ENCODE assay signal across 18 mouse cellular contexts in the genomic region with DNA sequence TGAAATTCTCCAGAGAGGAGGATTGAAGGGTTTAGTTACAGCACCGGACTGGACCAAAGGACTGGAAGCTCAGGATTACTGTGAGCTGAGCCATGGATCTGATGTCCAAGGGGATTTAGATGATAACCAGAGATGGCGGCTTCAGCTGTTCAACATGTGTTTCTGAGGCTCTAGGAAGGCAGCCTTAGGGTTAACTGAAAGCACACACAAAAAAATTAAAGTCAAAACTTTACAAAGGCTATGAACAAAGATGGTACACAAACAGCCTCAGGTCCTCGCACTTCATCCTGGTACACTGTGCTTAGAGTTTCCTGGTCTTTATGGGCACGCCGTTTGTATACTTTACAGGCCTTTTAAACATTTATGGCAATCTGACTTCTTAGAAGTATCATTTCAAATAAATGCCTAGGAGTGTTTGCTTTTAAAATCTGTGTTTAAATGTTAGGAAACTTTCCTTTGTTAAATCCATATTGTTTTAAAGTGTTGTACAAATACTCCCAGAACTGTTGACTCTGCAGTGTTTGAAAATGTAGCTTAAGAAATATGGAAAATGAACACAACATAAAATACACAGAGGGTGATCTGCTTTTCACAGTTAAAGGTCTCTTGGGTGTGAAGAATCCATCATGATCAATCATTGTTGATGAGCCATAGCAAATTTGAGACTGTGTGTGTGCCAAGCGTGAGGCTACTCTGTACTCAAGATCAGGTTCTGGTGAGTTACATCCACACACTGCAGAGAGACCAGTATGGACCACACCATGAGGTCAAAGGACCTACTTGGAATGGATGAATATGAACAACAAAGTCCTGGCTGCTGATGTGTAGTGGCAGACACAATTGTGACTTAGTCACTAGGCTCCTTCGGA.
DNase-seq lines count a peak whose midpoint lies in the region; ATAC-seq and TF ChIP-seq lines count a peak whose summit lies in the region.
"Had no signal": no experiment of that assay in that cellular context is flagged by ENCODE, and none has a peak within 500 bp of the region (broad histone marks: within the 10 kb centered on the region; RNA-seq: fewer than 3 reads in every experiment).

No protein-coding gene starts in this region.

- no peak overlapping the region for H3K9ac ChIP-seq in hindbrain, postnatal 0 days (replicated peaks; ENCODE audit: low read length)
- no peak overlapping the region for H3K9ac ChIP-seq in stomach, embryonic 14.5 days (replicated peaks; ENCODE audit: low read depth, low read length)
- no peak overlapping the region for H3K9ac ChIP-seq in stomach, postnatal 0 days (ENCODE audit: low read length)
- H3K9ac ChIP-seq in liver, postnatal 0 days (replicated peaks): no peak overlapping the region
- H3K9ac ChIP-seq: forebrain, postnatal 0 days had no signal

- H3K4me3 ChIP-seq in hindbrain, embryonic 10.5 days: no peak overlapping the region
- no peak overlapping the region for H3K4me3 ChIP-seq in hindbrain, postnatal 0 days (ENCODE audit: low read length)
- H3K4me3 ChIP-seq in stomach, embryonic 14.5 days (ENCODE audit: low read depth, low read length): no peak overlapping the region
- no peak overlapping the region for H3K4me3 ChIP-seq in stomach, postnatal 0 days (ENCODE audit: low read depth, low read length)
- H3K4me3 ChIP-seq in limb, embryonic 10.5 days: no peak overlapping the region
- H3K4me3 ChIP-seq in liver, postnatal 0 days (ENCODE audit: low read depth, low read length): no peak overlapping the region

- 0 out of 2 replicates have a peak overlapping the region, but pooled peaks have one; percentile 23 for H3K27ac ChIP-seq in hindbrain, embryonic 10.5 days
- H3K27ac ChIP-seq in hindbrain, postnatal 0 days: no peak overlapping the region
- H3K27ac ChIP-seq in stomach, embryonic 14.5 days (ENCODE audit: low read length): no peak overlapping the region
- no peak overlapping the region for H3K27ac ChIP-seq in stomach, postnatal 0 days (replicated peaks)
- H3K27ac ChIP-seq in limb, embryonic 10.5 days: peak overlapping the region; percentile 36; the same call in 1 of the 2 replicates
- H3K27ac ChIP-seq in liver, postnatal 0 days (ENCODE audit: low read depth): no peak overlapping the region

- H3K4me2 ChIP-seq in hindbrain, postnatal 0 days (ENCODE audit: low read depth, low read length): no peak overlapping the region
- no peak overlapping the region for H3K4me2 ChIP-seq in stomach, embryonic 14.5 days (replicated peaks; ENCODE audit: low read depth, low read length)
- H3K4me2 ChIP-seq in stomach, postnatal 0 days (replicated peaks; ENCODE audit: low read depth): no peak overlapping the region
- H3K4me2 ChIP-seq in liver, postnatal 0 days (ENCODE audit: low read depth, low read length): no peak overlapping the region
- H3K4me2 ChIP-seq: heart, embryonic 11.5 days had no signal

- no peaks in the 10 kb centered on the region for H3K36me3 ChIP-seq in hindbrain, embryonic 10.5 days
- no peaks in the 10 kb centered on the region for H3K36me3 ChIP-seq in hindbrain, postnatal 0 days (ENCODE audit: insufficient read depth, low read length)
- no peaks in the 10 kb centered on the region for H3K36me3 ChIP-seq in stomach, embryonic 14.5 days (ENCODE audit: control insufficient read depth, insufficient read depth, low read length)
- H3K36me3 ChIP-seq in stomach, postnatal 0 days (ENCODE audit: control insufficient read depth, insufficient read depth, low read length): no peaks in the 10 kb centered on the region
- no peaks in the 10 kb centered on the region for H3K36me3 ChIP-seq in limb, embryonic 10.5 days
- H3K36me3 ChIP-seq in liver, postnatal 0 days (replicated peaks; ENCODE audit: insufficient read depth, low read length): no peaks in the 10 kb centered on the region

- no peak for TF ChIP-seq EP300 in stomach, postnatal 0 days (optimal IDR thresholded peaks at IDR 0.05)
- no peak for TF ChIP-seq EP300 in liver, postnatal 0 days (IDR thresholded peaks at IDR 0.05; ENCODE audit: low read depth)

- no peaks in the 10 kb centered on the region for H3K9me3 ChIP-seq in hindbrain, embryonic 10.5 days
- H3K9me3 ChIP-seq in hindbrain, postnatal 0 days (ENCODE audit: low read length): no peaks in the 10 kb centered on the region
- H3K9me3 ChIP-seq in stomach, embryonic 14.5 days (ENCODE audit: control insufficient read depth, low read depth, low read length): no peaks in the 10 kb centered on the region
- no peaks in the 10 kb centered on the region for H3K9me3 ChIP-seq in stomach, postnatal 0 days (ENCODE audit: control insufficient read depth, low read length)
- H3K9me3 ChIP-seq in limb, embryonic 10.5 days (replicated peaks): no peaks in the 10 kb centered on the region
- H3K9me3 ChIP-seq in liver, postnatal 0 days (ENCODE audit: low read length): no peaks in the 10 kb centered on the region

- H3K4me1 ChIP-seq in hindbrain, embryonic 10.5 days (replicated peaks): peaks cover 19% of the 10 kb centered on the region
- H3K4me1 ChIP-seq in hindbrain, postnatal 0 days (ENCODE audit: insufficient read depth, low read length): no peaks in the 10 kb centered on the region
- H3K4me1 ChIP-seq in stomach, embryonic 14.5 days (ENCODE audit: control insufficient read depth, insufficient read depth, low read length): peaks cover 6% of the 10 kb centered on the region; the same call in 1 of the 2 replicates
- no peaks in the 10 kb centered on the region for H3K4me1 ChIP-seq in stomach, postnatal 0 days (replicated peaks; ENCODE audit: control insufficient read depth, insufficient read depth)
- H3K4me1 ChIP-seq in limb, embryonic 10.5 days: peaks cover 23% of the 10 kb centered on the region
- no peaks in the 10 kb centered on the region for H3K4me1 ChIP-seq in liver, postnatal 0 days (ENCODE audit: insufficient read depth)

- no peak for TF ChIP-seq CTCF in hindbrain, postnatal 0 days (IDR thresholded peaks at IDR 0.05; ENCODE audit: low read depth)
- TF ChIP-seq CTCF in stomach, postnatal 0 days (IDR thresholded peaks at IDR 0.05; ENCODE audit: low read depth): no peak
- TF ChIP-seq CTCF in liver, postnatal 0 days (IDR thresholded peaks at IDR 0.05; ENCODE audit: low read depth): no peak

- H3K27me3 ChIP-seq in hindbrain, embryonic 10.5 days (ENCODE audit: insufficient read depth, poor library complexity, severe bottlenecking): no peaks in the 10 kb centered on the region
- H3K27me3 ChIP-seq in hindbrain, postnatal 0 days (ENCODE audit: insufficient read depth, low read length): no peaks in the 10 kb centered on the region
- H3K27me3 ChIP-seq in stomach, embryonic 14.5 days (ENCODE audit: control insufficient read depth, insufficient read depth, low read length): no peaks in the 10 kb centered on the region
- H3K27me3 ChIP-seq in stomach, postnatal 0 days (ENCODE audit: control insufficient read depth, insufficient read depth, low read length): no peaks in the 10 kb centered on the region
- no peaks in the 10 kb centered on the region for H3K27me3 ChIP-seq in limb, embryonic 10.5 days (ENCODE audit: low read depth, poor library complexity, severe bottlenecking)
- H3K27me3 ChIP-seq in liver, postnatal 0 days (ENCODE audit: insufficient read depth, low read length): no peaks in the 10 kb centered on the region

- DNase-seq in hindbrain, embryonic 10.5 days (ENCODE audit: low spot score): no peak
- DNase-seq in hindbrain, postnatal 0 days (ENCODE audit: low spot score): no peak
- DNase-seq in stomach, postnatal 0 days (ENCODE audit: low spot score): no peak
- DNase-seq in limb, embryonic 10.5 days (ENCODE audit: low spot score): peak; percentile 38
- DNase-seq in cerebellum, postnatal 25 days: no peak
- DNase-seq in urinary bladder, adult 2 months (ENCODE audit: low spot score): no peak
- DNase-seq in liver, postnatal 0 days: no peak
- DNase-seq: adrenal gland, adult 2 months; cerebellum, adult 9-10 months; forebrain, postnatal 0 days; gastrocnemius, postnatal 10 days; heart, postnatal 36 days; kidney, postnatal 10 days; lung, adult 18-20 months; right cerebral cortex, postnatal 25 days; thymus, postnatal 36 days had no signal

- 74% methylated on average over 7 of the region's 7 CpGs for WGBS in hindbrain, embryonic 10.5 days
- WGBS in hindbrain, postnatal 0 days: 61% methylated on average over 7 of the region's 7 CpGs
- WGBS in stomach, embryonic 14.5 days: 43% methylated on average over 7 of the region's 7 CpGs
- 44% methylated on average over 7 of the region's 7 CpGs for WGBS in stomach, postnatal 0 days
- 60% methylated on average over 7 of the region's 7 CpGs for WGBS in limb, embryonic 10.5 days
- WGBS in liver, postnatal 0 days (ENCODE audit: insufficient replicate concordance): 75% methylated on average over 7 of the region's 7 CpGs

- ATAC-seq in hindbrain, postnatal 0 days: no peak
- ATAC-seq in stomach, embryonic 14.5 days (ENCODE audit: insufficient number of reproducible peaks, insufficient read depth, low FRiP score, low read depth): peak; percentile 46; the same call in 1 of the 2 replicates
- no peak for ATAC-seq in stomach, postnatal 0 days (ENCODE audit: low FRiP score, low TSS enrichment)
- ATAC-seq in liver, postnatal 0 days: no peak
- ATAC-seq: forebrain, postnatal 0 days had no signal

Comparison
In these comparisons a context has a peak if more than half of its experiments do, and no peak if none do; other contexts are left out.
1. H3K27ac ChIP-seq: peak in hindbrain, embryonic 10.5 days (single experiment) and limb, embryonic 10.5 days (single experiment); none in hindbrain, postnatal 0 days (single experiment), stomach, embryonic 14.5 days (single experiment), stomach, postnatal 0 days (single experiment) and liver, postnatal 0 days (single experiment).